Comparison of ENCODE assay signal across 13 mouse cellular contexts in the genomic region with DNA sequence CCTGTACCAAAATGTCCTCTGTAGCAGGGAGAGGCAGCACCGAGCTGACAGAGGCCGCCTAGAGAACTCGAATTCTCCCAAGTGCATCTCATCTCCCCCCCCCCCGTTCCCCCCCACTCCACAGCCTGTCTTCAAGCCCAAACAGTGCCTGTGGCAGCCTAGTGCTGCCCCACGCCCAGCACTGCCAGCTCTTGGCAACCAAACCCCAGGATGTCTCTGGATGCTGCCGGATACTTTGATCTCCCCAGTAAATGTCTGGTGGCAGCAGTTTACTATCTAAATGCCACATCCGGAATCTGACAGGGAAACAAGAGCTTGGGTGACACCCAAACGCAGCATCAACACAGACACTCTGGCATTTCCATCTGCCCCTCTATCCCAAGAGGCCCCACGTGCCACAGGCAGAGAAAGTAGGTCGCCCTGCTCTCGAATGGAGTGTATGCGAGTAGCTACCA.
DNase-seq lines count a peak whose midpoint lies in the region; ATAC-seq and TF ChIP-seq lines count a peak whose summit lies in the region.
"Had no signal": no experiment of that assay in that cellular context is flagged by ENCODE, and none has a peak within 500 bp of the region (broad histone marks: within the 10 kb centered on the region; RNA-seq: fewer than 3 reads in every experiment).

No protein-coding gene starts in this region.

- no peak for TF ChIP-seq POLR2A in lung, adult 2 months (IDR thresholded peaks at IDR 0.05; ENCODE audit: borderline replicate concordance, extremely low read depth, low read depth, low read length)

- H3K4me1 ChIP-seq in lung, embryonic 15.5 days = peaks cover 8% of the 10 kb centered on the region; the same call in 1 of the 2 replicates
- no peaks in the 10 kb centered on the region for H3K4me1 ChIP-seq in lung, adult 2 months (ENCODE audit: control insufficient read depth, insufficient read depth, low read length)
- H3K4me1 ChIP-seq in embryonic facial prominence, embryonic 15.5 days = 0 out of 2 replicates have a peak, but pooled peaks cover 14% of the 10 kb centered on the region
- no peaks in the 10 kb centered on the region for H3K4me1 ChIP-seq in midbrain, postnatal 0 days (ENCODE audit: insufficient read depth, low read length)

- ATAC-seq in lung, embryonic 15.5 days (ENCODE audit: borderline replicate concordance, extremely low read depth, low FRiP score, low TSS enrichment) = peak; percentile 23; the same call in 1 of the 2 replicates
- ATAC-seq in embryonic facial prominence, embryonic 15.5 days (ENCODE audit: insufficient number of reproducible peaks, low FRiP score, low TSS enrichment, low read depth) = no peak
- ATAC-seq in midbrain, postnatal 0 days (ENCODE audit: low FRiP score) = peak; percentile 65

- no peak overlapping the region for H3K4me2 ChIP-seq in lung, embryonic 15.5 days
- no peak overlapping the region for H3K4me2 ChIP-seq in embryonic facial prominence, embryonic 15.5 days (replicated peaks)
- H3K4me2 ChIP-seq in midbrain, postnatal 0 days (ENCODE audit: low read depth, low read length, poor library complexity, severe bottlenecking) = no peak overlapping the region
- H3K4me2 ChIP-seq: embryonic facial prominence, embryonic 13.5 days; heart, embryonic 11.5 days had no signal

- H3K36me3 ChIP-seq in lung, embryonic 15.5 days = no peaks in the 10 kb centered on the region
- no peaks in the 10 kb centered on the region for H3K36me3 ChIP-seq in embryonic facial prominence, embryonic 15.5 days
- no peaks in the 10 kb centered on the region for H3K36me3 ChIP-seq in midbrain, postnatal 0 days (ENCODE audit: insufficient read depth, low read length)
- H3K36me3 ChIP-seq: embryonic facial prominence, embryonic 13.5 days had no signal

- WGBS in lung, embryonic 15.5 days = 38% methylated on average over 12 of the region's 12 CpGs
- WGBS in lung, adult 2 months = 45% methylated on average over 12 of the region's 12 CpGs
- 42% methylated on average over 12 of the region's 12 CpGs for WGBS in embryonic facial prominence, embryonic 15.5 days
- 42% methylated on average over 12 of the region's 12 CpGs for WGBS in midbrain, postnatal 0 days

- no peak overlapping the region for H3K4me3 ChIP-seq in lung, embryonic 15.5 days
- H3K4me3 ChIP-seq in lung, adult 2 months (replicated peaks; ENCODE audit: extremely low read depth, low read depth, low read length) = no peak overlapping the region
- no peak overlapping the region for H3K4me3 ChIP-seq in embryonic facial prominence, embryonic 15.5 days (replicated peaks)
- no peak overlapping the region for H3K4me3 ChIP-seq in midbrain, postnatal 0 days (ENCODE audit: low read depth, low read length)
- H3K4me3 ChIP-seq: embryonic facial prominence, embryonic 13.5 days had no signal

- no peak for TF ChIP-seq CTCF in lung, adult 2 months (IDR thresholded peaks at IDR 0.05; ENCODE audit: insufficient read depth, low read length)
- TF ChIP-seq CTCF in midbrain, postnatal 0 days (IDR thresholded peaks at IDR 0.05) = no peak

- H3K9me3 ChIP-seq in lung, embryonic 15.5 days = no peaks in the 10 kb centered on the region
- no peaks in the 10 kb centered on the region for H3K9me3 ChIP-seq in embryonic facial prominence, embryonic 15.5 days (replicated peaks)
- no peaks in the 10 kb centered on the region for H3K9me3 ChIP-seq in midbrain, postnatal 0 days (ENCODE audit: low read length)
- H3K9me3 ChIP-seq: embryonic facial prominence, embryonic 13.5 days had no signal

- DNase-seq in adrenal gland, postnatal 14 days = peak; percentile 30
- DNase-seq in adrenal gland, adult 8-10 months = no peak
- no peak for DNase-seq in lung, adult 2 months
- DNase-seq in midbrain, postnatal 0 days (ENCODE audit: low spot score) = peak; percentile 82
- DNase-seq in urinary bladder, postnatal 14 days (ENCODE audit: low spot score) = no peak
- DNase-seq in right cerebral cortex, postnatal 25 days = no peak
- DNase-seq: kidney, adult 18-20 months; layer of hippocampus, postnatal 36 days; liver had no signal

- H3K9ac ChIP-seq in lung, embryonic 15.5 days = no peak overlapping the region
- no peak overlapping the region for H3K9ac ChIP-seq in embryonic facial prominence, embryonic 15.5 days
- H3K9ac ChIP-seq in midbrain, postnatal 0 days (replicated peaks; ENCODE audit: low read length, poor library complexity, severe bottlenecking) = no peak overlapping the region
- H3K9ac ChIP-seq: embryonic facial prominence, embryonic 13.5 days had no signal

- H3K27ac ChIP-seq in lung, embryonic 15.5 days = no peak overlapping the region
- 0 out of 2 replicates have a peak overlapping the region, but pooled peaks have one; percentile 2 for H3K27ac ChIP-seq in embryonic facial prominence, embryonic 15.5 days (replicated peaks)
- peak overlapping the region; percentile 26; the same call in 1 of the 2 replicates for H3K27ac ChIP-seq in midbrain, postnatal 0 days (ENCODE audit: low read depth, low read length)
- H3K27ac ChIP-seq: embryonic facial prominence, embryonic 13.5 days had no signal

- H3K27me3 ChIP-seq in lung, embryonic 15.5 days = no peaks in the 10 kb centered on the region
- H3K27me3 ChIP-seq in embryonic facial prominence, embryonic 15.5 days = no peaks in the 10 kb centered on the region
- H3K27me3 ChIP-seq in midbrain, postnatal 0 days (ENCODE audit: insufficient read depth, low read length) = no peaks in the 10 kb centered on the region
- H3K27me3 ChIP-seq: embryonic facial prominence, embryonic 13.5 days had no signal

Comparison
In these comparisons a context has a peak if more than half of its experiments do, and no peak if none do; other contexts are left out.
1. DNase-seq: peak in adrenal gland, postnatal 14 days (single experiment) and midbrain, postnatal 0 days (single experiment); none in adrenal gland, adult 8-10 months (single experiment), lung, adult 2 months (single experiment), urinary bladder, postnatal 14 days (single experiment) and right cerebral cortex, postnatal 25 days (single experiment).